Comparison of ENCODE assay signal across 8 mouse cellular contexts in the genomic region with DNA sequence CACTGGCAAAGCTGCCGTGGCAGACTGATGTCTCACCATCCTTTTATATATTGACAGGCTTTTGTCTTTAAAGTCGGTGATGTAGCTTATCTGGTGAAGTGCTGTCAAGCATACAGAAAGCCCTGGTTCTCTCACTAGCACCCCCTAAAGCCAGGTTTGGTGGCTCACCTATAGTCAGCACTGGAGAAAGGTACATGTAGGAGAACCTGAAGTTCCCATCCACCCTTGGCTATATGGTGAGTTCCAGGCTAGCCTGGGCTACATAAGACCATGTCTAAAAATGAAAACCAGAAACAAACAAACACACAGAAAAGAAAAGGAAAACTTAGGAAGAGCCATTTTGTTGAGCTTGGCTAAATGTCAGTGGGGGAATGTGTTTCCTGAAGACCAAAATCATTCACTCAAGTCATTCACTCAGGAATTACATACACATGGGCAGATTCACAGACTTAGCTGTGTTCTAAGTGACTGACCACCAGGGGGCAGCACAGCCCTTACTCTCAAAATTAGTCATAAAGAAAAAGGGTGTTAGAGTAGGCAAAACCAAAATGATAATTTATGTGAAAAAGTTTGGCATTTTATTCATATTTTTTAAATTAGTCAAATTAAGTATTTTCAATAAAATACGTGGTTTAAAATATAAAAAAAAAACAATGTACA. TPM values are rescaled to one million over a fixed set of nuclear protein-coding genes. Genes with fewer than 3 reads are reported as not detected.
DNase-seq lines count a peak whose midpoint lies in the region; ATAC-seq lines count a peak whose summit lies in the region.

No protein-coding gene starts in this region.

- 67% methylated on average over 3 of the region's 3 CpGs for WGBS in forebrain, embryonic 12.5 days
- 63% methylated on average over 3 of the region's 3 CpGs for WGBS in hindbrain, embryonic 13.5 days

- no peaks in the 10 kb centered on the region for H3K4me1 ChIP-seq in forebrain, embryonic 12.5 days
- H3K4me1 ChIP-seq in hindbrain, embryonic 13.5 days (replicated peaks) = no peaks in the 10 kb centered on the region

- peak; percentile 70 for DNase-seq in MEL-GATA-1-ER (ENCODE audit: extremely low read depth, low read depth)
- DNase-seq in c-Kit-positive CD71-positive TER-119-negative erythroid progenitor cells, embryonic 14.5 days (ENCODE audit: low read depth) = peak; percentile 70
- DNase-seq in layer of hippocampus, postnatal 25 days (ENCODE audit: extremely low spot score in 1 of 2, low spot score in 1 of 2) = peak; percentile 56 to 89
- DNase-seq in right cerebral cortex, postnatal 10 days (ENCODE audit: low spot score in 2 of 2) = peak; percentile 75 to 85
- peak; percentile 67 for DNase-seq in urinary bladder, postnatal 25 days (ENCODE audit: low spot score)

- no peaks in the 10 kb centered on the region for H3K9me3 ChIP-seq in forebrain, embryonic 12.5 days
- no peaks in the 10 kb centered on the region for H3K9me3 ChIP-seq in hindbrain, embryonic 13.5 days

- no peak overlapping the region for H3K4me3 ChIP-seq in forebrain, embryonic 12.5 days (replicated peaks)
- H3K4me3 ChIP-seq in hindbrain, embryonic 13.5 days = no peak overlapping the region

- no peaks in the 10 kb centered on the region for H3K27me3 ChIP-seq in forebrain, embryonic 12.5 days
- no peaks in the 10 kb centered on the region for H3K27me3 ChIP-seq in hindbrain, embryonic 13.5 days

- peak; percentile 80 for ATAC-seq in forebrain, embryonic 12.5 days (ENCODE audit: low FRiP score)
- ATAC-seq in hindbrain, embryonic 13.5 days (ENCODE audit: low FRiP score) = peak; percentile 69
- peak; percentile 97 for ATAC-seq in megakaryocyte progenitor cell, adult 5-6 weeks (replicated peaks; ENCODE audit: poor library complexity)

- no peak overlapping the region for H3K27ac ChIP-seq in forebrain, embryonic 12.5 days
- H3K27ac ChIP-seq in hindbrain, embryonic 13.5 days = no peak overlapping the region

- no peak overlapping the region for H3K4me2 ChIP-seq in forebrain, embryonic 12.5 days
- H3K4me2 ChIP-seq in hindbrain, embryonic 13.5 days = no peak overlapping the region

- H3K9ac ChIP-seq in forebrain, embryonic 12.5 days = no peak overlapping the region
- H3K9ac ChIP-seq in hindbrain, embryonic 13.5 days = no peak overlapping the region

- peaks cover 29% of the 10 kb centered on the region for H3K36me3 ChIP-seq in forebrain, embryonic 12.5 days (replicated peaks)
- peaks cover 28% of the 10 kb centered on the region for H3K36me3 ChIP-seq in hindbrain, embryonic 13.5 days

RNA-seq across cellular contexts. Expression of gene Pot1b, which starts 10.1 kb away (rescaled TPM):
- polyA plus RNA-seq in forebrain, embryonic 12.5 days (2016; fragmentation: Nextera tagmentation; extraction: Ambion mirVana) = 9.8 and 13.9 TPM in 2 replicates
- polyA plus RNA-seq in hindbrain, embryonic 13.5 days (2015; fragmentation: Nextera tagmentation; extraction: Ambion mirVana) = 9.2 and 9.8 TPM in 2 replicates
- total RNA-seq in layer of hippocampus, postnatal 25 days (2021) = 1 to 10 TPM; 5.4 to 6.7 TPM
- total RNA-seq in megakaryocyte progenitor cell, adult 5-6 weeks (2015) = 16.5 and 30.6 TPM in 2 replicates
- total RNA-seq in megakaryocyte progenitor cell, adult 5-6 weeks (2017) = 29.8 and 38.3 TPM in 2 replicates

RNA-seq across cellular contexts. Expression of gene Adgre4, which starts 47.5 kb away (rescaled TPM):
- polyA plus RNA-seq in forebrain, embryonic 12.5 days (2016; fragmentation: Nextera tagmentation; extraction: Ambion mirVana) = not detected in 2 replicates
- 0.08 and 0.25 TPM in 2 replicates for polyA plus RNA-seq in hindbrain, embryonic 13.5 days (2015; fragmentation: Nextera tagmentation; extraction: Ambion mirVana)
- total RNA-seq in layer of hippocampus, postnatal 25 days (2021) = not detected
- total RNA-seq in megakaryocyte progenitor cell, adult 5-6 weeks (2015) = 0.35 and 2.3 TPM in 2 replicates
- total RNA-seq in megakaryocyte progenitor cell, adult 5-6 weeks (2017) = 0.10 and 0.67 TPM in 2 replicates
